11 mouse cellular contexts compared by ENCODE assay signal in the genomic region with DNA sequence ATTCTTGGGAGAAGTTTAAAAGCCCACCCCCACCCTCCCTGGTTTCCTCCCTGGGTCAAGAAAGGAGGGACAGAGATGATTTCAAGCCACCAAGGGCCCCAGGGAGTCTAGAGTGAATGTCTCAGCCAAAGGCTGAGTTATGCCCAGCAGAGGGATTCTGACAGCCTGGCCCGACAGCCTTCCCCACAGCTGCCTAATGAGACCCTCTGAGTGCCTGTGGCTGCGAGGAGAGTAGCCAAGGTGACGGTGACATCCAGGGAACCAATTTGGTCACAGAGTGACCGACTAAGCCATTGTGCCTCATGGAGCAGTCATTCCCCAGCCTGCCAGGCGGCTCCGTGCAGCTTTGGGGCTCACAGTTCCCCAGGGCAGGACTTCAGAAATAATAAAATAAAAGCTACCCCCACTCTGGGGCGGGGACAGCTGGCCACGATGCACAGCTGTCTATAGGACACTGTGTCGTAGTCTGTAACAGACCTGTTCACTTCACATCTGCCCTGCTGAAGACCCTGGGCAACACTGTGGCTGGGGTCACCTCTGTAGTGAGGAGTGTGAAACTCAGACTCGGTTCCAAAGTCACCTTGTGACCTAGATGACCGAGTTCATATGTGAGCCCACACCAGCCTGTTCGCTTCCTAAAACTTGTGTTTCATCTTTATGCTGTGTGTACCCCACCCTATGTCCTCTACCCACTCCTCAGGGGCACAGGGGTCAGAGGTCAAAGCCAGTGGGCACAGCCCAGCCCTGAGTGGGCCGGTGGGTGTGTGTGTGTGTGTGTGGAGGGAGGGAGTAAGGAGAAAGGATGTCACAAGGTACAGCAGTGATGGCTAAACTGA.
DNase-seq lines count a peak whose midpoint lies in the region; ATAC-seq and TF ChIP-seq lines count a peak whose summit lies in the region.
"Had no signal": no experiment of that assay in that cellular context is flagged by ENCODE, and none has a peak within 500 bp of the region (broad histone marks: within the 10 kb centered on the region; RNA-seq: fewer than 3 reads in every experiment).

No protein-coding gene starts in this region.

- no peaks in the 10 kb centered on the region for H3K36me3 ChIP-seq in intestine, embryonic 15.5 days
- H3K36me3 ChIP-seq in intestine, postnatal 0 days (ENCODE audit: control insufficient read depth, insufficient read depth) = no peaks in the 10 kb centered on the region
- H3K36me3 ChIP-seq in embryonic facial prominence, embryonic 12.5 days = no peaks in the 10 kb centered on the region
- no peaks in the 10 kb centered on the region for H3K36me3 ChIP-seq in hindbrain, embryonic 15.5 days
- no peaks in the 10 kb centered on the region for H3K36me3 ChIP-seq in neural tube, embryonic 12.5 days

- DNase-seq in layer of hippocampus, postnatal 25 days (ENCODE audit: extremely low spot score in 1 of 2, low spot score in 1 of 2) = no peak
- DNase-seq in layer of hippocampus, adult 18-20 months (ENCODE audit: low spot score in 2 of 2) = no peak
- no peak for DNase-seq in urinary bladder, postnatal 10 days (ENCODE audit: low spot score)
- DNase-seq: gastrocnemius, postnatal 25 days; thymus, adult 2 months had no signal

- no peak overlapping the region for H3K27ac ChIP-seq in intestine, embryonic 15.5 days
- H3K27ac ChIP-seq in intestine, postnatal 0 days (ENCODE audit: low read depth, low read length) = no peak overlapping the region
- no peak overlapping the region for H3K27ac ChIP-seq in embryonic facial prominence, embryonic 12.5 days
- H3K27ac ChIP-seq in hindbrain, embryonic 15.5 days (replicated peaks) = no peak overlapping the region
- no peak overlapping the region for H3K27ac ChIP-seq in neural tube, embryonic 12.5 days
- H3K27ac ChIP-seq: macrophage had no signal

- no peak overlapping the region for H3K4me2 ChIP-seq in intestine, embryonic 15.5 days (replicated peaks)
- H3K4me2 ChIP-seq in intestine, postnatal 0 days (replicated peaks; ENCODE audit: low read depth) = no peak overlapping the region
- H3K4me2 ChIP-seq in embryonic facial prominence, embryonic 12.5 days (replicated peaks) = no peak overlapping the region
- no peak overlapping the region for H3K4me2 ChIP-seq in hindbrain, embryonic 15.5 days
- H3K4me2 ChIP-seq in neural tube, embryonic 12.5 days (replicated peaks) = no peak overlapping the region

- no peak overlapping the region for H3K4me3 ChIP-seq in intestine, embryonic 15.5 days (replicated peaks)
- no peak overlapping the region for H3K4me3 ChIP-seq in intestine, postnatal 0 days (ENCODE audit: low read depth, low read length)
- H3K4me3 ChIP-seq in embryonic facial prominence, embryonic 12.5 days = no peak overlapping the region
- no peak overlapping the region for H3K4me3 ChIP-seq in hindbrain, embryonic 15.5 days
- H3K4me3 ChIP-seq in neural tube, embryonic 12.5 days = no peak overlapping the region

- H3K9me3 ChIP-seq in intestine, embryonic 15.5 days = no peaks in the 10 kb centered on the region
- no peaks in the 10 kb centered on the region for H3K9me3 ChIP-seq in intestine, postnatal 0 days (ENCODE audit: control insufficient read depth)
- H3K9me3 ChIP-seq in embryonic facial prominence, embryonic 12.5 days = no peaks in the 10 kb centered on the region
- H3K9me3 ChIP-seq in hindbrain, embryonic 15.5 days = no peaks in the 10 kb centered on the region
- H3K9me3 ChIP-seq in neural tube, embryonic 12.5 days = no peaks in the 10 kb centered on the region

- 0 out of 2 replicates have a peak, but pooled peaks cover 7% of the 10 kb centered on the region for H3K4me1 ChIP-seq in intestine, embryonic 15.5 days (replicated peaks)
- H3K4me1 ChIP-seq in intestine, postnatal 0 days (replicated peaks; ENCODE audit: control insufficient read depth, insufficient read depth, low read length) = no peaks in the 10 kb centered on the region
- H3K4me1 ChIP-seq in embryonic facial prominence, embryonic 12.5 days = peaks cover 32% of the 10 kb centered on the region
- H3K4me1 ChIP-seq in hindbrain, embryonic 15.5 days (replicated peaks) = peaks cover 12% of the 10 kb centered on the region
- peaks cover 25% of the 10 kb centered on the region for H3K4me1 ChIP-seq in neural tube, embryonic 12.5 days

- H3K9ac ChIP-seq in intestine, embryonic 15.5 days = no peak overlapping the region
- H3K9ac ChIP-seq in intestine, postnatal 0 days (ENCODE audit: low read depth, low read length) = no peak overlapping the region
- no peak overlapping the region for H3K9ac ChIP-seq in embryonic facial prominence, embryonic 12.5 days
- no peak overlapping the region for H3K9ac ChIP-seq in hindbrain, embryonic 15.5 days
- H3K9ac ChIP-seq in neural tube, embryonic 12.5 days = no peak overlapping the region

- TF ChIP-seq CTCF in intestine, postnatal 0 days (IDR thresholded peaks at IDR 0.05; ENCODE audit: low read depth) = no peak

- 84% methylated on average over 13 of the region's 13 CpGs for WGBS in intestine, embryonic 15.5 days
- WGBS in intestine, postnatal 0 days = 85% methylated on average over 13 of the region's 13 CpGs
- WGBS in embryonic facial prominence, embryonic 12.5 days = 81% methylated on average over 13 of the region's 13 CpGs
- WGBS in hindbrain, embryonic 15.5 days = 67% methylated on average over 13 of the region's 13 CpGs
- 57% methylated on average over 13 of the region's 13 CpGs for WGBS in neural tube, embryonic 12.5 days

- ATAC-seq in intestine, embryonic 15.5 days = peak; percentile 75
- ATAC-seq in intestine, postnatal 0 days = no peak
- peak; percentile 25; the same call in 1 of the 2 replicates for ATAC-seq in embryonic facial prominence, embryonic 12.5 days (ENCODE audit: insufficient number of reproducible peaks, insufficient read depth, low FRiP score, low TSS enrichment)
- peak; percentile 52; the same call in 1 of the 2 replicates for ATAC-seq in hindbrain, embryonic 15.5 days (ENCODE audit: low FRiP score, low read depth)
- peak; percentile 42; the same call in 1 of the 2 replicates for ATAC-seq in neural tube, embryonic 12.5 days (ENCODE audit: low FRiP score, low read depth)

- H3K27me3 ChIP-seq in intestine, embryonic 15.5 days (replicated peaks) = no peaks in the 10 kb centered on the region
- no peaks in the 10 kb centered on the region for H3K27me3 ChIP-seq in intestine, postnatal 0 days (replicated peaks; ENCODE audit: control insufficient read depth, insufficient read depth, low read length)
- H3K27me3 ChIP-seq in embryonic facial prominence, embryonic 12.5 days = no peaks in the 10 kb centered on the region
- no peaks in the 10 kb centered on the region for H3K27me3 ChIP-seq in hindbrain, embryonic 15.5 days
- H3K27me3 ChIP-seq in neural tube, embryonic 12.5 days (replicated peaks) = no peaks in the 10 kb centered on the region
